12 mouse cellular contexts compared by ENCODE assay signal in the genomic region with DNA sequence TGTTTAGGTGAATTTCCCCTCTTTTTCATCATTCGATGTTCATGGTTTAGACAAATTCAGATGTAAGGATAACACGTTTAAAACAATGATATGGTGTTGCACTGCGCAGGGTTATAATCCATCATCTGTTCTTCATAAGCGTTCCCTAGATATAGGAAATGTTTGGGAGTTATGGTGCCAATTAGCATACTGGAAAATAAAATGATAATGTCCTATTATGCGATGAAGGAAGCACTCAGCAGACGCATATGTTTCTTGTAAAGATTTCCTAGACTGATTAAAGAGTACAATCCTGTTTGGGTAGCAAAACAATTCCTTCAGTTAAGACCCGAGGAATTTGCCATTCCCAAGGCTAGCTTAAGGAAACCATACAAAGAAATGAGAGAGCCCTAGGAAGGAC.
"Had no signal": no experiment of that assay in that cellular context is flagged by ENCODE, and none has a peak within 500 bp of the region (broad histone marks: within the 10 kb centered on the region; RNA-seq: fewer than 3 reads in every experiment).

No protein-coding gene starts in this region.

- H3K27me3 ChIP-seq: lung, embryonic 15.5 days; megakaryocyte, embryonic 14.5 days; neural tube, embryonic 13.5 days; neural tube, embryonic 15.5 days; stomach, embryonic 15.5 days had no signal

- H3K4me3 ChIP-seq: lung, embryonic 15.5 days; megakaryocyte, embryonic 14.5 days; myocyte; neural tube, embryonic 13.5 days; neural tube, embryonic 15.5 days; stomach, embryonic 15.5 days had no signal

- H3K9me3 ChIP-seq: lung, embryonic 15.5 days; megakaryocyte, embryonic 14.5 days; neural tube, embryonic 13.5 days; neural tube, embryonic 15.5 days; stomach, embryonic 15.5 days had no signal

- H3K27ac ChIP-seq: lung, embryonic 15.5 days; macrophage; neural tube, embryonic 13.5 days; neural tube, embryonic 15.5 days; stomach, embryonic 15.5 days; stomach, postnatal 0 days had no signal

- H3K9ac ChIP-seq: liver, postnatal 0 days; lung, embryonic 15.5 days; neural tube, embryonic 13.5 days; neural tube, embryonic 15.5 days; stomach, embryonic 15.5 days had no signal

- H3K4me1 ChIP-seq: lung, embryonic 15.5 days; neural tube, embryonic 13.5 days; neural tube, embryonic 15.5 days; stomach, embryonic 15.5 days had no signal

- H3K36me3 ChIP-seq: lung, embryonic 15.5 days; neural tube, embryonic 13.5 days; neural tube, embryonic 15.5 days; stomach, embryonic 15.5 days had no signal

- ATAC-seq: liver, postnatal 0 days; lung, postnatal 0 days; midbrain, embryonic 16.5 days had no signal

- H3K4me2 ChIP-seq: lung, embryonic 15.5 days; midbrain, embryonic 11.5 days; neural tube, embryonic 13.5 days; neural tube, embryonic 15.5 days; stomach, embryonic 15.5 days had no signal
